Mouse (Mus musculus): ENCODE data around the gene Sox6.

The Sox6 gene

GRCm38 (mm10) chr7:115486431-115486830, 552.2 kb downstream of the Sox6 start:
- no peak for DNase-seq (ENCODE audit: low spot score in 2 of 2)

DNA sequence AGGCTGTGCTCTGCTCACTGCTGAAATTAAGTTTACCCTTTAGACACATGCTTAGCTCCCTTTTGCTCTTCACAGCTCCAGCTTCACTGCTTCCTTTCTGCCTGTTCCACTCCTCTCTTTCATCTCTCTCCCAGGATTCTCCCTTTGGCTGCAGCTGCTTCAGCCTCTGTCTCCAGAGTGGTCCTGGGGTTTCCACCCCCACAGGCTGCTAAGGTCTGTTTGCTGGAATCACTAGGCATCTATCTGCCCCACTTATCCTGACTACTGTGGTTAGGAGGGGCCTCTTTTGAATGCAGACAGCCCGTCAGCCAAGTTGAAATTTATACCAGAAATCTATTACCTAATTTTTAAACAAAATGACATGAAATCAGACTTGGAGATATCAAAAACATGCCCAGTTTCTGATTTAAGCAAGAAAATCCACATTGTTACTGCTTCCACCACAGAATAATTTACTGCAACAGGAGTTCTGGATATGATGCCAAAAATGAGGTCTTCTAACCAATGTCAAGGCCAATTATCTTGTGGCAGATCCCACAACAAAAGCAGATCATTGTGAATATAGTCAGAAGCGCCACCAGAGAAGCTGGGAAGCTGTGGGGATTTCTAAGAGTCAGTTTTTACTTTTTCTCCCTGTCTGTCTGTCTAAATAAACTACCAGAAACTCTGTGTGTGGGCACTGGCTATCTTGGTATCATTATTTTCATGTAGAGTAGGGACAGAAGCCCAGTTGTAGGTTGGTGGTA, 552.8 kb downstream of the Sox6 start:
- no peak for DNase-seq (ENCODE audit: low spot score in 2 of 2)

- DNase-seq (ENCODE audit: low spot score in 2 of 2): no peak
Observed at GRCm38 (mm10) chr7:115477763-115478162, 560.8 kb downstream of the Sox6 start.

DNA sequence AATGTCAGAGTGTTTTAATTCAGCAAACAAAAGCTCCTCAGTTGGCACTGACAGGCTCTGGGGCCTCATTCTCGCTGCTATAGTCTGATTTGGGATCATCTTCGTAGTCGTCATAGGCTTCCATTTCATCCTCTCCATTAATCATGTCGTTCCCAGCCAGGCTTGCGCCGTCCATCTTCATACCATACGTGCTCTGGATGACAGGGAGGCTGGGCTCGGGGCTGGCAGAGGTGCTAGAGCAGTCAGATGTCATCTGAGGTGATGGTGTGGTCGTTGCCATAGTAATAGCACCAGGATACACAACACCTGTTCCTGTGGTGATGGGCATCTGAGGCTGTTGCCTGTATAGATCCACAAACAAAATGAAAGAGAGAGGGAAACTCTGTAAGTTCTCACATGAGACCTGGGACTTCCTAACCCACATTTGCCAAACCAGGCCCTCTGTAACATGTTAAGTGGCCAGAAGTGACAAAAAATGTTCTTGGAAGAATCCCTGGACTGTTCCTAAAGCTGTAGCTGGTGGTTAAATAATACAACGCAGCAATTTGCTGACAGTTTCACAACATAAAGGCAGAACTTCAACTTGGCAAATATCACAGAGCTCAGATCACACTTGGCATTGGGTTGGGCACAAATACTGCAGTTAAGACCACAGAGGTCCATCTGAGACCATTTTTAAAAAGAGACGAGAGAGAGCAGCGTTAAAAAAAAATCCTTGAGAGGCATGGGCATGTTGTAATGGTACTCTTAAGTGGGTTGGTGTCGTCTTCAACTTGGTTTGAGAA, 561.5 kb downstream of the Sox6 start:
- no peak for DNase-seq (ENCODE audit: low spot score in 2 of 2)

DNA sequence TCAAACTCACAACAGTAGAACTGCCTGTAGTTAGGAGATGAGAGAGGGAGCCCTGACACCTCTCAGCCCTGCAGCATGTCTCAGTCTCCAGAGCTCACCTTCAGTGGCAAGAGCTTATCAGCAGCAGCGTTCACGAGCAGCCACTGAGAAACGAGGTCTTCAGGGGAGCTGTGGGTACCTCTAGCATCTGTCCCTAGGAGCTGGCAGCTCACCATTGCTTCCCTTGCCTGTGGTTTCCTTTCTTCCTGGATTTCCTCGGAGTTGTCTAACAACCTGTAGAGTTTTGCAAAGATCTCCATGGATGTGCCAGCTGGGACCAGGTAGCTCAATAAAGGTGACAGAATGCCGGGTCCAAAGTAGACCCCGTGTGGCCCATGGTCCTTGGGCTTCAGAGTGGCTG, 563.4 kb downstream of the Sox6 start:
- no peak for DNase-seq (ENCODE audit: low spot score in 2 of 2)

DNA sequence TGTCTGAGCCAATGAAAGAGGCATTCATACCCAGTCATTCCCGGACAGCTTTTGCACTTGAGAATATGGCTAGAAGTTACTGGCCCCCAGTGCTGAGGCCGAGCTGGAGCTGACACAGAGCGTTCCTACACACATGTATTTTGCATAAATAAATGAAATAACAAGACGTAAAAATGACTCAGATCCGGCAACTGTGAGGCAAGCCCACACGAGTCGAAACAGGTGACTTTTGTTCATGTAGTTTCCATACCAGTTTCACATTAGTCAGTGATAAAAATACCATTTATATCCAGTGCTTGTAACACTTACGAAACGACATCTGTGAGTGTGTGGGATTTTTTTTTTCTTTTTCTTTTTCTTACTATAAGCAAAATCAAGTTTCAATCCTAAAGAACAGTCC, 564.5 kb downstream of the Sox6 start:
- DNase-seq (ENCODE audit: low spot score in 2 of 2): no peak

DNA sequence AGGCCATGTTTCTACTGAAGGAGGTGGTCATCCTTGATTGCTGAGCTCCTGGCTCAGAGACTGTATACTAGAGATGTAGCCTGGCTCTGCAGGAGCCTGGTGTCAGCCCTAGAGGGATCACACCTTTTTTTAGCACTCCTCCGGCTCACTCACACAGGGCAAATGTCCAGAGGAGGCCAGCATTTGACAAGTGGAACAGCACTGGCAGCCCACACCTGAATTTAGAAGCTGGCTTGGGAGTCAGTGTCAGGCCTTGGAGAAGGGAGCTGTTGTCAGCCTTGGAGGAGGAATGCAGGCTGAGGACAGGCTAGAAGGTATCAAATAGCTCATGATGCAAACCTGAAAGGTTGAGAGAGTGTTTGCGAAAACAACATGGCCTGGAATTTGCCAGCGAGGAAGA, 565.7 kb downstream of the Sox6 start:
- no peak for DNase-seq (ENCODE audit: low spot score in 2 of 2)

DNA sequence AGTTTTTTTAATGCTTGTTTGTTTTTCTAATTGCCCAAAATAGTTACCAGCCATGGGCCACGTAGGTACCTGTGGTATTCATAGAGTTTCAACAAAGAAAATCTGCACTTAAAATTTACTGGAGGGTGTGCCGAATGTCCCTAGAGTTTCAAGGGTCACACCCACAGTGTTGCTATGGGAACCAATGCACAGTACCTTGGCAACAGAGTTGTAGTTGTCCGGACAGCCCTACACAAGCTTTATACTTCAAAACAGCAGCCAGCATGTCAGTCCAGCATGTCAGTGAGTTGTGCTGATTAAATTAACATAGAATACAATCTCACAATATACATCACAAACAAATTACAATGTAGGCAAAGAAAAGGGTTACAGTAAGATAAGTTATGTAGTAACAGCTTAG, 567.1 kb downstream of the Sox6 start:
- DNase-seq (ENCODE audit: low spot score in 2 of 2): no peak

DNA sequence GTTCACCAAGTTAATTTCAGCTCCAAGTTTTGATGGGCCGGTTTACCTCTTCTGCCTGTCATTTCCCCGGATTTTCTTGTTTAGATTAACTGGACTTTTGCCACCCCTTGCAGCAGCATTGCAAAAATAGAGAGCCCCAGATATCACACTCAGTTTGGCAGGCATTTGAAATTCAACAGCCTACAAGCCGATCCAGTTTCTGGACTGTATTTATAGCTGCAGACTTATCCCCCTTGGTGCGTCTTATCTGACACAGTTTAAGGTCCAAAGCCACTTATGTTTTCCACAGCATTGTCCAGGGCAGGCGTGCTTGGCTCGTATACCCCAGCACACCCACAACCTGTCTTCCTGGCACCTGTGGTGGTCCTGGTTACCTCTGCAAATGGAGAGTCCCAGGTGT, 571.8 kb downstream of the Sox6 start:
- no peak for DNase-seq (ENCODE audit: low spot score in 2 of 2)

DNA sequence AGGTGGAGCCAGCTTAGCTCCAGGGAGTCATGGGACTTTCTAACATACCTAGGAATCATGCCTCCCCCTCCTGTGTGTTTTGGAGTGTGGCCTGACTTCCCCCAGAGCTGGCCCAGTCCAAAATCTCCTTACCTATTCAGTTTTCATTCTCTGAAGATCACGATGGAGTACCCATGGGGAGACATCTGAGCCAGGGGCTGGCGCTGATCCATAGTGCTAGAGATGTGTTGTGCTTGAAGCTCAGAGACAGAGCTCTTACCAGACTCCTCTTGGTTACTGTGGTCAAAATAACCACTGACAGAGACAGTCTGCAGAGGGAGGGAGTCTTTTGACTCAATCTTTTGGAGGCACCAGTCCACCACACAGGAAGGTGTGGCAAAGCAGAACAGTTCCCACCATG, 575.2 kb downstream of the Sox6 start:
- no peak for DNase-seq (ENCODE audit: low spot score in 2 of 2)

DNA sequence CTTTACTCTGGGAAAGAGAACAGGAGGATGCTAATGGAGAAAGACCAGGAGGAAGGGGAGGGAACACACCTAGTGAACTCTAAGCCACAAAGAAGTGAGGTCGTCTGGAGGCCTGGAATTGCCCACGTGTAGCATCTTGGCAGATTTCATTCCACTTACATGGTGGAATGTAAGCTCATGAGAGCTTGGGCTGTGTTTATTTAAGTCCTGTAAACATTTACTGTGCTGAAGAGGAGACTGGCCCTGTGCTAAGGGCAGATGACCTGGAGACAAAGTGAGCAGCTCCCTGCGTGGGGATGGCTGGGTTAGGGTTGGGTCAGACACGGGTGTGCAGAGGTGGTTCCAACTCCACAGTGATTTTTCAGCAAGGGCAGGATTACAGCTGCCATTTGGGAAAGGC, 576.3 kb downstream of the Sox6 start:
- DNase-seq (ENCODE audit: low spot score in 2 of 2): no peak

GRCm38 (mm10) chr7:115454988-115455387, 583.6 kb downstream of the Sox6 start:
- no peak for DNase-seq (ENCODE audit: low spot score in 2 of 2)

- DNase-seq (ENCODE audit: low spot score in 2 of 2): no peak
Observed at GRCm38 (mm10) chr7:115453713-115454073, 584.9 kb downstream of the Sox6 start.

GRCm38 (mm10) chr7:115453042-115453712, 585.4 kb downstream of the Sox6 start:
- DNase-seq (ENCODE audit: low spot score in 2 of 2): peak; percentile 22 to 65

DNA sequence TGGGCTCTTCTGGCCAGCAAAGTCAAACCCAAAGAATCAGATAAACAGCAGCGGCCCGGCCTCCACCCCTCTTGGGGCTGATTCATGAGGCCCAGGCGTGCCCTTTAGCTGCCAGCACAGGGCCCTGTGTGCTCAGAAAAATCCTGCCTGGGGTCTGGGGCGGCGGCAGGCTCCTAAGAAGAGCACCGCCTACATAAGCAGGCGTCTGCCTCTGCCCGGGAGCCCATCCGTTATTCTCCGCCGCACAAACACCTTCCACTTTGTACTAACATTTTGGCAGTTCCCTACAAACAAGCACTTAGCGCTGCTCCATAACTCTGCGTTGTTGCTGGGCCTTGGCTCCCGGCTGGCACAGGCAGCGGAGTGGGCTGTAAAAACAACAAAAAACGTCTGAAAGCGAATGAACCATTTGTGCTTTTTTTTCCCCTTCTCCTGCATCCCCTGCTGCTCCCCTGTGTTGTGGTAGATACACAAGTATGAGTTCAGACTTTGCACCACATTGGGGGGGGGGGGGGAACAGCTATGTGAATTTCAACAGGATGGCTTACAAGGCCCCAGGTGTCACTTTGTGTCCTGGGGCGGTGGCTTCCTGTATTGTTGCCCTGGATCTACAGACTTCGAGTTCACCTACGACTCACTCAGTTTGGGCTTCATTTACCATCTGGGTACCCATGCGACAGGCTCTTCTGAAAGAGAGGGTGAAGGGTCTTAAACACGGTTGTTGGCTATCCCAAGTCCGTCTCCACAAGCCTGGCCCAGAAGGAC, 588.0 kb downstream of the Sox6 start:
- no peak for DNase-seq (ENCODE audit: low spot score in 2 of 2)

DNA sequence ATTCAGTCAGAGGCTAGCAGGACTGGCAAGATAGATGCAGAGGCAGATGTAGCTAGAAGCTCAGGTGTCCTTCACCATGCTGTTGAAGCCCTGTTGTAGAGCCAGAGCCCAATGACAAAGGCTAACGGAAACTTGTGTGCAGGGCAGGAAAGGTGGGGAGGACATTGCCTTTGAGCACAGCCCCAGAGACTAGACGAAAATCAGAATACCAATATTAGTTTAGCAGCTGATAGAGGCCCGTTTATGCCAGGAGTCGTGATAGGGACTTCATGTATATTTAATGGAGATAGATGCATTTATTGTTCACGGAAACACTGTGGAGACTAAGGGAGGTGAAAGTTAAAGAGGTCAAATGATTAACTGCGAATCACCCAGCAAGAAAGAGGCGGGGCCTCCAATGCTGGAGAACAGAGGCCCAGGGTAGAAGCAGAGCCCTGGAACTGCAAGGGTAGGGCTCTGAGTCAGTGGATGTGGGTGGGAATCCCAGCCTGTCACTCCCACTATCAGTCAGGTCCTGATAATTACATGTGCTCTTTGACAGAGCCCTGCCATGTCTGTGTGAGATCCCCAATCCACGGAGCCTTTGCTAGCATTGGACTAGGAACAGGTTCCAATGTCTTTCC, 590.1 kb downstream of the Sox6 start:
- DNase-seq (ENCODE audit: low spot score in 2 of 2): no peak

DNA sequence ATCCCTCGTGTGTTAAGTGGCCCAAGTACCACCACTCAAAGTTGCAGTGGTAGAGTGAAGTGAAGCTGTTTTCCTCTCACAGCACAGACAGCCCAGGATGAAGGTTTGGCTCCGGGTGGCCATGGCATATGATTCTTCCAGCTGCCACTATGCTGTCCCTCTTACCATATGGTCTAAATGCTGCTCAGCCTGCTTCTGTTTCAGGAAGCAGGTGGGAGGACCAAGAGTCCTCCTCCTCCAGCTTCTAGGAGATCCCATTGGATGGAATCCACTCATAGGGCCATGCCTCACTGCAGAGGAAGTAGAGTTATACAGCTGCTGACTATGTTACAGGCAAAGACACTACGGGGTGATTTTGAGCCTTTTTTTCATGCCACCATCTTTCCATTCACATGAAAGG, 591.5 kb downstream of the Sox6 start:
- no peak for DNase-seq (ENCODE audit: low spot score in 2 of 2)

GRCm38 (mm10) chr7:115446481-115447016, 592.0 kb downstream of the Sox6 start:
- no peak for DNase-seq (ENCODE audit: low spot score in 2 of 2)

GRCm38 (mm10) chr7:115426161-115426982, 612.2 kb downstream of the Sox6 start:
- DNase-seq (ENCODE audit: low spot score in 2 of 2): no peak

DNA sequence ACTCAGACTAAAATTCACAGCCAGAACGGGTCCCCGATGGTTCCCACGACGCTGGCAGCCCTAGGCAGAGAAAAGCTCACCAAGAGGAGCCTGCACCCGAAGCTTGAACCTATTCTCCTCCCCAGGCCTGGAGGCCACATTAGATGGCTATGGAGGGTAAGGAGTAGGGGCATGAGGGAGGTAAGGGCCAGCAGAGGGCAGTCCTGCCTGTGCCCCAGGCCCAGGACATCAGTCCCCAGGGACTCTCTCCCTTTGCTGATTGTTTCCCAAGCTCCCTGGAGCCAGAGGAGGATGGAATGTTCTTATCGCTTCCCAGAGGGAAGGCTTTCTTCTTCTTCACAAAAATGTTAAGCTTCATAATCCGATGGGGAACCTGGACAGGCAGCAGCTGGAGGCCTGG, 615.8 kb downstream of the Sox6 start:
- DNase-seq (ENCODE audit: low spot score in 2 of 2): no peak

DNA sequence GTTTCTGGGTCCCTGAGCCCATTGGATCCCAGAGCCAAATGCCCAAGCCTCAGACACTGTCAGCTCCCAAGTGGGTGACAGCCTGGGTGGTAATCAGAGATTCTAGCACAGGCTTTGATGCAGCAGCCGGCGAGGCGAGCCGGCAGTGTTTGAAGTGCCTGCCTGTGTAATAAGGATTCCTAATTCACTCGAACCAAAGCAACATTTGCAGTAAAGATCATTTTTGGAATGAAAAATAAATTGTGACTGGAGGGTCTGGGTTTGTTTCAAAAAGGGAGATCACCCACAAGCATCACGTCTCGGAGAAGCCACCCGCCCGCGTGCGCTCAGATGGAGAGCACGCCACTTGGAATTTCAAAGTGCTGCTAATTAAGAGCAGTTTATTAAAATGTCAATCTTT, 617.6 kb downstream of the Sox6 start:
- DNase-seq (ENCODE audit: low spot score in 2 of 2): no peak
